Mouse (Mus musculus) lung, embryonic 14.5 days (tissue): ENCODE results near the gene Nab2. TPM values are rescaled to one million over a fixed set of nuclear protein-coding genes. Genes with fewer than 3 reads are reported as not detected.

Source experiments
- ATAC-seq: fragments of 200-750 bp; cut with Nextera tagmentation; 2 replicates; pipeline ENCODE4 v1.8.0; 2017; ENCODE audit warnings: mild to moderate bottlenecking, moderate TSS enrichment, moderate library complexity; ENCODE audit not compliant: insufficient read depth
- DNase-seq: peaks from one replicate; pipeline ENCODE4 v3.0.0-alpha.2; 2015
- H3K27ac ChIP-seq: fragments of 300-500 bp; sonication (generic); 2 replicates; pipeline ENCODE4 v1.5.1; 2014; ENCODE audit warnings: low read depth, mild to moderate bottlenecking, moderate library complexity
- H3K27me3 ChIP-seq: fragments of 300-500 bp; sonication (generic); 2 replicates; pipeline ENCODE4 v1.6.1; 2014; ENCODE audit warnings: low read length, control low read depth; ENCODE audit not compliant: insufficient read depth
- H3K36me3 ChIP-seq: fragments of 300-500 bp; sonication (generic); 2 replicates; pipeline ENCODE4 v1.6.1; 2014; ENCODE audit warnings: control low read depth; ENCODE audit not compliant: insufficient read depth
- H3K4me1 ChIP-seq: fragments of 300-500 bp; sonication (generic); 2 replicates; pipeline ENCODE4 v1.6.1; 2014; ENCODE audit warnings: antibody characterized with exemption, control low read depth; ENCODE audit not compliant: insufficient read depth
- H3K4me2 ChIP-seq: fragments of 300-500 bp; sonication (generic); 2 replicates; pipeline ENCODE4 v1.6.1; 2014; ENCODE audit warnings: mild to moderate bottlenecking
- H3K4me3 ChIP-seq: fragments of 300-500 bp; sonication (generic); 2 replicates; pipeline ENCODE4 v1.5.1; 2014; ENCODE audit warnings: low read depth, low read length
- H3K9ac ChIP-seq: fragments of 300-500 bp; sonication (generic); 2 replicates; pipeline ENCODE4 v1.6.1; 2014
- H3K9me3 ChIP-seq: fragments of 300-500 bp; sonication (generic); 2 replicates; pipeline ENCODE4 v1.6.1; 2016; ENCODE audit warnings: low read depth, low read length, control low read depth
- CTCF ChIP-seq: IDR thresholded peaks from 2 replicates; pipeline ENCODE4 v1.5.1; 2016; ENCODE audit warnings: antibody characterized with exemption, low read depth
- WGBS: fragments of 180-500 bp; shearing (Covaris S2); extraction: QIAGEN DNeasy Blood & Tissue Kit; methylation state at CpG from one replicate; pipeline ENCODE4 v1.1.7; 2014; 5-methylcytosine and 5-hydroxymethylcytosine counted together
- polyA plus RNA-seq: library from polyadenylated mRNA; unstranded; fragments of >200 nt; fragmentation: Nextera tagmentation; extraction: Ambion mirVana; gene quantifications from 2 replicates; pipeline ENCODE4 v1.2.1, GENCODE M21; 2014

The Nab2 gene
- polyA plus RNA-seq, 1 experiment from 2014 or later, result 13.5 TPM

DNA sequence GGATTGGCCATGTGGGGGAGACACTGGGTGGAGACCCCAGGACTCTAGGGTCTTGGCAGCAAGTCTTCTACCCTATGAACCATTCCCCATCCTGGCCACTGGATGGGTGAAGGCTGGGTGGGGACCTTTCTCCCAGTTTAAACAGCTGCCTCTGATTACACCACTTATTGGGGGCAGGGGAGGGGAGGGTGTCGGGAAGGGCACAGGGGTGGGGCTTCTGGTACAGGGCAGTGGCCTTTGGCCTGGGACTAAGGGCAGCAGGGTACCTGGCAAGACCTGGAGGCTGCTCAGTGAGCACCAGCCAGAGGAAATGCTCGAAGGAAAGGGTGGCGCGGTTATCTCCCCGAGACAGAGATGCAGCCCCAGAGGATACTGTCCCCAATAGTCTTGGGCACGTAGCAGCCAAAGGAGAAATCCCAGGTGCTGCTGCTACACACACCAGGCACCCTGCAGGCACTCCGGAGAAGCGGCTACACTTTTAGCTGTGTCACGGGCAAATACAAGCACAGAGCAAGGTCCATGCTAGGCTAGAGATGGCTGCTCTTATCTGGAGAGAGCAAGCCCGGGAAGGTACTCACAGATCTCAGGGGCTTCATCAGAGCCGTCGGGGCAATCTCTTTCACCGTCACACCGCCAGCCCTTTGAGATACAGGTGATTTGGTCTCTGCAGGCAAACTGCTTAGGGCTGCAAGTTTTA lies 56.1 kb downstream of the Nab2 start:
- Histone ChIP-seq H3K4me1 (peaks cover 36% of the 10 kb centered on the region), H3K4me2 (no peak overlapping the region), H3K9ac (no peak overlapping the region), H3K4me3 (no peak overlapping the region), H3K9me3 (no peaks in the 10 kb centered on the region), H3K36me3 (peaks cover 60% of the 10 kb centered on the region), H3K27me3 (no peaks in the 10 kb centered on the region), H3K27ac (no peak overlapping the region)
- DNase-seq (no peak), ATAC-seq (no peak)
- no peak for TF ChIP-seq CTCF
- WGBS, result 84% methylated on average over 14 of the region's 14 CpGs

Other genes with a start within 250 kb of the Nab2 start
- 0.12 TPM in 1 of 2 replicates, not detected in the other for gene Stac3, start 166.9 kb downstream of the Nab2 start, polyA plus RNA-seq
- gene Ndufa4l2, start 153.6 kb downstream of the Nab2 start, polyA plus RNA-seq, result 36.4 and 44.9 TPM in 2 replicates
- 99.6 and 101 TPM in 2 replicates for gene Shmt2, start 146.1 kb downstream of the Nab2 start, polyA plus RNA-seq
- gene Nxph4, start 134.0 kb downstream of the Nab2 start, polyA plus RNA-seq, result 0.14 and 0.22 TPM in 2 replicates
- 68.7 and 73.0 TPM in 2 replicates for gene Lrp1, start 47.4 kb downstream of the Nab2 start, polyA plus RNA-seq
- gene Stat6, start 25.6 kb downstream of the Nab2 start, polyA plus RNA-seq, result 27.8 and 28.1 TPM in 2 replicates
- gene Nemp1, start 1.7 kb downstream of the Nab2 start, polyA plus RNA-seq, result 11.2 and 13.2 TPM in 2 replicates
- gene Myo1a, start 36.6 kb upstream of the Nab2 start, polyA plus RNA-seq, result 0.23 and 0.28 TPM in 2 replicates
- gene Tac2, start 55.9 kb upstream of the Nab2 start, polyA plus RNA-seq, result not detected in 2 replicates
- 4.2 and 4.4 TPM in 2 replicates for gene Zbtb39, start 71.0 kb upstream of the Nab2 start, polyA plus RNA-seq
- 2.6 and 3.2 TPM in 2 replicates for gene Gpr182, start 83.2 kb upstream of the Nab2 start, polyA plus RNA-seq
- gene Rdh1, start 91.2 kb upstream of the Nab2 start, polyA plus RNA-seq, result 0.04 TPM in 1 of 2 replicates, not detected in the other
- gene Rdh16f1, start 91.2 kb upstream of the Nab2 start, polyA plus RNA-seq, result not detected in 2 replicates
- 0.34 TPM in 1 of 2 replicates, not detected in the other for gene Rdh9, start 107.8 kb upstream of the Nab2 start, polyA plus RNA-seq
- not detected in 2 replicates for gene Rdh16, start 132.6 kb upstream of the Nab2 start, polyA plus RNA-seq
- not detected in 2 replicates for gene Rdh19, start 181.4 kb upstream of the Nab2 start, polyA plus RNA-seq
- gene Rdh16f2, start 197.9 kb upstream of the Nab2 start, polyA plus RNA-seq, result not detected in 2 replicates
- gene Rdh7, start 220.2 kb upstream of the Nab2 start, polyA plus RNA-seq, result not detected in 2 replicates
- not detected in 2 replicates for gene Sdr9c7, start 229.9 kb upstream of the Nab2 start, polyA plus RNA-seq